Mouse (Mus musculus) embryonic fibroblast, embryonic 13.5 days (primary cell): ENCODE results near the gene Nup98.

Experiments
- CTCF ChIP-seq: IDR thresholded peaks from 2 replicates; pipeline ENCODE4 v1.5.1; 2011; ENCODE audit warnings: mild to moderate bottlenecking, control low read depth, low read length, moderate library complexity, borderline replicate concordance; ENCODE audit not compliant: insufficient read depth
- POLR2A ChIP-seq: IDR thresholded peaks from 2 replicates; pipeline ENCODE4 v1.6.1; 2011; ENCODE audit warnings: low read depth, mild to moderate bottlenecking, control low read depth, low read length, moderate library complexity

DNA sequence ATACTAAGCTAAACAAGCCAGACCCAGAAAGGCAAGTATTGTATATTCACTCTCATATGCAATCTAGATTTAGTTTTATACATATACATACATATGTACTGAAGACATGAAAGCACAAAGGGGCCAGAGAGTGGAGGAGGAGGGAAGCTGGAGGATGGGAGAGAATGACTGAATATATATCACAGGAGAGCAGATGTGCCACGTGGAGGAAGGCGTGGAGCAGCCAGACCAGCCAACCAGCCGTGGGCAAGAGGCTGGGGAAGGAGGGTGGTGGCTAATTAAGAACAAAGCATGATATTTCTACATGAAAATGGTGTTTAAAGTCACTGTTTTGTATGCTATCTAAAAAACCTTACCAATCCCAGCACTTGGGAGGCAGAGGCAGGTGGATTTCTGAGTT is 48.8 kb upstream of the Nup98 start:
- TF ChIP-seq CTCF (no peak), POLR2A (no peak)
